8 mouse cellular contexts compared by ENCODE assay signal in genomic region chr4:141721961-141722360, GRCm38 (mm10). TPM values are rescaled to one million over a fixed set of nuclear protein-coding genes. Genes with fewer than 3 reads are reported as not detected.
DNase-seq lines count a peak whose midpoint lies in the region; ATAC-seq and TF ChIP-seq lines count a peak whose summit lies in the region.

No protein-coding gene starts in this region.

- H3K4me2 ChIP-seq in hindbrain, embryonic 12.5 days (replicated peaks), result peak overlapping the region; percentile 93

- TF ChIP-seq CTCF in G1E (IDR thresholded peaks at IDR 0.05; ENCODE audit: low read depth, low read length), result no peak

- H3K27me3 ChIP-seq in erythroblast, embryonic 14.5 days (ENCODE audit: control insufficient read depth), result no peaks in the 10 kb centered on the region
- H3K27me3 ChIP-seq in G1E (ENCODE audit: insufficient read depth, low read length), result no peaks in the 10 kb centered on the region
- no peaks in the 10 kb centered on the region for H3K27me3 ChIP-seq in hindbrain, embryonic 12.5 days

- DNase-seq in G1E (ENCODE audit: low spot score), result no peak
- peak; percentile 38 for DNase-seq in lung, postnatal 10 days
- DNase-seq in embryo, embryonic 9.5 days (ENCODE audit: extremely low spot score), result no peak
- DNase-seq in frontal cortex, postnatal 14 days (ENCODE audit: low spot score in 2 of 2), result no peak

- peak overlapping the region; percentile 94 for H3K4me3 ChIP-seq in erythroblast, embryonic 14.5 days (replicated peaks)
- H3K4me3 ChIP-seq in G1E (ENCODE audit: low read depth, low read length), result peak overlapping the region; percentile 99
- peak overlapping the region; percentile 99 for H3K4me3 ChIP-seq in hindbrain, embryonic 12.5 days

- peaks cover 68% of the 10 kb centered on the region for H3K4me1 ChIP-seq in erythroblast, embryonic 14.5 days (ENCODE audit: control insufficient read depth)
- peaks cover 65% of the 10 kb centered on the region for H3K4me1 ChIP-seq in G1E (ENCODE audit: insufficient read depth, low read depth, low read length)
- peaks cover 18% of the 10 kb centered on the region for H3K4me1 ChIP-seq in hindbrain, embryonic 12.5 days

- H3K27ac ChIP-seq in hindbrain, embryonic 12.5 days, result no peak overlapping the region

- peak overlapping the region; percentile 98 for H3K9ac ChIP-seq in hindbrain, embryonic 12.5 days

- H3K9me3 ChIP-seq in erythroblast, embryonic 14.5 days (ENCODE audit: control insufficient read depth, low read length), result peaks cover 6% of the 10 kb centered on the region
- peaks cover 2% of the 10 kb centered on the region; the same call in 1 of the 2 replicates for H3K9me3 ChIP-seq in G1E (replicated peaks)
- no peaks in the 10 kb centered on the region for H3K9me3 ChIP-seq in hindbrain, embryonic 12.5 days (replicated peaks)

- 77% methylated on average over 6 of the region's 6 CpGs for WGBS in hindbrain, embryonic 12.5 days

- no peak for ATAC-seq in erythroblast, adult 5-6 weeks (replicated peaks; ENCODE audit: low FRiP score, poor library complexity, severe bottlenecking)
- no peak for ATAC-seq in G1E (ENCODE audit: extremely low read depth, insufficient number of reproducible peaks, low FRiP score, poor library complexity, severe bottlenecking)
- ATAC-seq in hindbrain, embryonic 12.5 days (ENCODE audit: low FRiP score), result no peak
- no peak for ATAC-seq in cerebellum, adult (ENCODE audit: insufficient number of reproducible peaks, low FRiP score, low TSS enrichment)

- peaks cover 50% of the 10 kb centered on the region for H3K36me3 ChIP-seq in erythroblast, embryonic 14.5 days (ENCODE audit: control insufficient read depth)
- H3K36me3 ChIP-seq in G1E (replicated peaks), result peaks cover 45% of the 10 kb centered on the region
- H3K36me3 ChIP-seq in hindbrain, embryonic 12.5 days, result peaks cover 14% of the 10 kb centered on the region; the same call in 1 of the 2 replicates

RNA-seq across cellular contexts. Expression of gene Ddi2, which starts 1.3 kb away (rescaled TPM):
- 0.58 and 0.85 TPM in 2 replicates for polyA plus RNA-seq in erythroblast, embryonic 14.5 days (2012)
- total RNA-seq in erythroblast, adult 5-6 weeks (2015; ENCODE audit: low replicate concordance), result 10.0 and 14.8 TPM in 2 replicates
- total RNA-seq in erythroblast, adult 5-6 weeks (2017; ENCODE audit: low replicate concordance), result 17.7 and 18.5 TPM in 2 replicates
- total RNA-seq in G1E (2014; fragmentation: Nextera tagmentation) (40.8 and 45.4 TPM in 2 replicates), G1E (2017) (25.6 and 27.9 TPM in 2 replicates)
- 13.2 and 17.8 TPM in 2 replicates for polyA plus RNA-seq in G1E (2012)
- polyA plus RNA-seq in hindbrain, embryonic 12.5 days (2016; fragmentation: Nextera tagmentation; extraction: Ambion mirVana), result 28.1 and 28.7 TPM in 2 replicates

RNA-seq across cellular contexts. Expression of gene Agmat, which starts 24.5 kb away (rescaled TPM):
- 0.11 and 0.19 TPM in 2 replicates for polyA plus RNA-seq in erythroblast, embryonic 14.5 days (2012)
- total RNA-seq in erythroblast, adult 5-6 weeks (2015; ENCODE audit: low replicate concordance), result 1.5 and 2.3 TPM in 2 replicates
- total RNA-seq in erythroblast, adult 5-6 weeks (2017; ENCODE audit: low replicate concordance), result not detected in 2 replicates
- not detected in 2 replicates for total RNA-seq in G1E (2014; fragmentation: Nextera tagmentation)
- total RNA-seq in G1E (2017), result 0.05 TPM in 1 of 2 replicates, not detected in the other
- 0.04 TPM in 1 of 2 replicates, not detected in the other for polyA plus RNA-seq in G1E (2012)
- not detected in 2 replicates for polyA plus RNA-seq in hindbrain, embryonic 12.5 days (2016; fragmentation: Nextera tagmentation; extraction: Ambion mirVana)

RNA-seq across cellular contexts. Expression of gene Rsc1a1, which starts 36.6 kb away (rescaled TPM):
- 0.11 TPM in 1 of 2 replicates, not detected in the other for polyA plus RNA-seq in erythroblast, embryonic 14.5 days (2012)
- total RNA-seq in erythroblast, adult 5-6 weeks (2015; ENCODE audit: low replicate concordance), result 2.9 TPM in 1 of 2 replicates, not detected in the other
- total RNA-seq in erythroblast, adult 5-6 weeks (2017; ENCODE audit: low replicate concordance), result 0.84 and 4.3 TPM in 2 replicates
- total RNA-seq in G1E (2014; fragmentation: Nextera tagmentation), result 15.0 and 22.3 TPM in 2 replicates
- 7.3 and 9.9 TPM in 2 replicates for total RNA-seq in G1E (2017)
- 2.4 TPM in 1 of 2 replicates, not detected in the other for polyA plus RNA-seq in G1E (2012)
- polyA plus RNA-seq in hindbrain, embryonic 12.5 days (2016; fragmentation: Nextera tagmentation; extraction: Ambion mirVana), result 0.43 TPM in 1 of 2 replicates, not detected in the other

RNA-seq across cellular contexts. Expression of gene Plekhm2, which starts 57.3 kb away (rescaled TPM):
- polyA plus RNA-seq in erythroblast, embryonic 14.5 days (2012), result 1.1 and 1.4 TPM in 2 replicates
- total RNA-seq in erythroblast, adult 5-6 weeks (2015; ENCODE audit: low replicate concordance), result 2.9 and 10.7 TPM in 2 replicates
- 2.0 and 4.3 TPM in 2 replicates for total RNA-seq in erythroblast, adult 5-6 weeks (2017; ENCODE audit: low replicate concordance)
- total RNA-seq in G1E (2014; fragmentation: Nextera tagmentation), result 20.2 and 29.0 TPM in 2 replicates
- 7.5 and 8.3 TPM in 2 replicates for total RNA-seq in G1E (2017)
- polyA plus RNA-seq in G1E (2012), result 20.0 and 21.5 TPM in 2 replicates
- polyA plus RNA-seq in hindbrain, embryonic 12.5 days (2016; fragmentation: Nextera tagmentation; extraction: Ambion mirVana), result 6.3 and 7.6 TPM in 2 replicates
